Comparison of ENCODE assay signal across 7 mouse cellular contexts in genomic region chr13:68998918-68999801, GRCm38 (mm10). TPM values are rescaled to one million over a fixed set of nuclear protein-coding genes. Genes with fewer than 3 reads are reported as not detected.
A peak's percentile ranks its signal among the peaks of the same experiment; 100 is the strongest.
DNase-seq lines count a peak whose midpoint lies in the region; ATAC-seq lines count a peak whose summit lies in the region.

Gene Adcy2 (minus strand): TSS chr13:68999541.

- H3K9ac ChIP-seq in hindbrain, embryonic 16.5 days (ENCODE audit: low read depth, low read length) = peak within 1 kb of the TSS; percentile 82
- peak within 1 kb of the TSS; percentile 82 for H3K9ac ChIP-seq in limb, embryonic 13.5 days
- peak within 1 kb of the TSS; percentile 74 for H3K9ac ChIP-seq in midbrain, embryonic 16.5 days (ENCODE audit: low read depth, low read length)

- under 1% methylated on average over 61 of the region's 106 CpGs for WGBS in hindbrain, embryonic 16.5 days
- WGBS in limb, embryonic 13.5 days = under 1% methylated on average over 60 of the region's 106 CpGs
- 0% methylated on average over 25 of the region's 106 CpGs for WGBS in midbrain, embryonic 16.5 days

- H3K27ac ChIP-seq in brown adipose tissue, adult 24 weeks (replicated peaks; ENCODE audit: low read depth, low read length) = no peak within 1 kb of the TSS
- H3K27ac ChIP-seq in hindbrain, embryonic 16.5 days (ENCODE audit: low read depth, low read length) = peak within 1 kb of the TSS; percentile 71
- H3K27ac ChIP-seq in limb, embryonic 13.5 days = peak within 1 kb of the TSS; percentile 61; the same call in 1 of the 2 replicates
- peak within 1 kb of the TSS; percentile 53 for H3K27ac ChIP-seq in midbrain, embryonic 16.5 days (ENCODE audit: low read length)

- DNase-seq in ZHBTc4 (ENCODE audit: low read depth, low spot score) = peak; percentile 77
- peak; percentile 56 to 61 for DNase-seq in frontal cortex, postnatal 14 days (ENCODE audit: low spot score in 2 of 2)
- DNase-seq in urinary bladder, postnatal 4 days (ENCODE audit: low spot score in 2 of 2) = peak; percentile 66 to 67

- H3K4me1 ChIP-seq in brown adipose tissue, adult 24 weeks (ENCODE audit: control insufficient read depth, insufficient read depth, insufficient read length, low read length) = no peaks in the 10 kb centered on the region
- H3K4me1 ChIP-seq in hindbrain, embryonic 16.5 days (ENCODE audit: control insufficient read depth, insufficient read depth, low read depth, low read length) = peaks cover 11% of the 10 kb centered on the region
- peaks cover 29% of the 10 kb centered on the region for H3K4me1 ChIP-seq in limb, embryonic 13.5 days
- H3K4me1 ChIP-seq in midbrain, embryonic 16.5 days (ENCODE audit: control insufficient read depth, insufficient read depth, low read length) = peaks cover 8% of the 10 kb centered on the region; the same call in 1 of the 2 replicates

- peak; percentile 88 for ATAC-seq in hindbrain, embryonic 16.5 days
- ATAC-seq in limb, embryonic 13.5 days (ENCODE audit: low FRiP score, low read depth) = peak; percentile 89
- peak; percentile 89 for ATAC-seq in midbrain, embryonic 16.5 days

- H3K4me2 ChIP-seq in hindbrain, embryonic 16.5 days (ENCODE audit: low read length) = peak within 1 kb of the TSS; percentile 96
- H3K4me2 ChIP-seq in limb, embryonic 13.5 days (replicated peaks) = peak within 1 kb of the TSS; percentile 92
- H3K4me2 ChIP-seq in midbrain, embryonic 16.5 days (ENCODE audit: low read length) = peak within 1 kb of the TSS; percentile 89

- H3K27me3 ChIP-seq in hindbrain, embryonic 16.5 days (replicated peaks; ENCODE audit: control insufficient read depth, insufficient read depth, low read length) = no peaks in the 10 kb centered on the region; the same call in 1 of the 2 replicates
- peaks cover 6% of the 10 kb centered on the region for H3K27me3 ChIP-seq in limb, embryonic 13.5 days
- H3K27me3 ChIP-seq in midbrain, embryonic 16.5 days (ENCODE audit: control insufficient read depth, insufficient read depth, low read depth, low read length) = no peaks in the 10 kb centered on the region

- no peaks in the 10 kb centered on the region for H3K36me3 ChIP-seq in hindbrain, embryonic 16.5 days (ENCODE audit: control insufficient read depth, insufficient read depth, low read length)
- H3K36me3 ChIP-seq in limb, embryonic 13.5 days = no peaks in the 10 kb centered on the region
- H3K36me3 ChIP-seq in midbrain, embryonic 16.5 days (ENCODE audit: control insufficient read depth, insufficient read depth, low read length) = no peaks in the 10 kb centered on the region

- H3K4me3 ChIP-seq in brown adipose tissue, adult 24 weeks (ENCODE audit: insufficient read depth, low read depth, low read length) = peak within 1 kb of the TSS; percentile 45
- H3K4me3 ChIP-seq in hindbrain, embryonic 16.5 days (ENCODE audit: low read length) = peak within 1 kb of the TSS; percentile 72
- peak within 1 kb of the TSS; percentile 71 for H3K4me3 ChIP-seq in limb, embryonic 13.5 days
- H3K4me3 ChIP-seq in midbrain, embryonic 16.5 days (ENCODE audit: low read depth, low read length) = peak within 1 kb of the TSS; percentile 71

- no peaks in the 10 kb centered on the region for H3K9me3 ChIP-seq in hindbrain, embryonic 16.5 days (ENCODE audit: control insufficient read depth, low read length)
- H3K9me3 ChIP-seq in limb, embryonic 13.5 days = no peaks in the 10 kb centered on the region
- H3K9me3 ChIP-seq in midbrain, embryonic 16.5 days (replicated peaks; ENCODE audit: control insufficient read depth, low read length, poor library complexity, severe bottlenecking) = no peaks in the 10 kb centered on the region

RNA-seq across cellular contexts. Expression of gene Adcy2, which starts in this region (rescaled TPM):
- polyA plus RNA-seq in brown adipose tissue, adult 24 weeks (2012; ENCODE audit: insufficient read depth, insufficient read length, missing spikeins) = 0.25 and 0.32 TPM in 2 replicates
- polyA plus RNA-seq in hindbrain, embryonic 16.5 days (2015; fragmentation: Nextera tagmentation; extraction: Ambion mirVana) = 7.7 and 9.9 TPM in 2 replicates
- 5.9 and 6.1 TPM in 2 replicates for polyA plus RNA-seq in limb, embryonic 13.5 days (2015; fragmentation: Nextera tagmentation; extraction: Ambion mirVana)
- 6.7 and 7.5 TPM in 2 replicates for polyA plus RNA-seq in midbrain, embryonic 16.5 days (2015; fragmentation: Nextera tagmentation; extraction: Ambion mirVana)
